Mouse (Mus musculus): ENCODE measurements around the gene Igsf21. TPM values are rescaled to one million over a fixed set of nuclear protein-coding genes. Genes with fewer than 3 reads are reported as not detected.
A peak's percentile ranks its signal among the peaks of the same experiment; 100 is the strongest.

The Igsf21 gene
- polyA plus RNA-seq, 1 experiment from 2014 or later, result 55.7 TPM

DNA sequence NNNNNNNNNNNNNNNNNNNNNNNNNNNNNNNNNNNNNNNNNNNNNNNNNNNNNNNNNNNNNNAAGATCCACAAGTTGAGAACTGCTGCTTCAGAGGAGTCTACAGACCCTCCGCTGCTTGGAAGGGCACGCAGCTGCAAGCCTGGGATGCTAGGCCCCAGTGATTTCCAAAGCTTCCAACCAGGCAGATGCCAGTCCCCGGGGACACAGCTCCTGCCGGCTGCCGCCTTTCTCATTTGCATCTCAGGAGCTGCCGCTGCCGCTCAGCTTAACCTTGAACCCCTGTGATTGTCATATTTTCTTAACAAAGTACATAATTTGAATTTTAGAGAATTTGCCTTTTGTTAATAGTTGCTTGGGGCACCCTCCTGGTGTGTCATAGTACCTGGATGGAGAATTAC, 259.7 kb downstream of the Igsf21 start:
- 0 out of 2 replicates have a peak overlapping the region, but pooled peaks have one; percentile 17 for H3K9ac ChIP-seq
- 24% methylated on average over 7 of the region's 7 CpGs for WGBS
- H3K4me1 ChIP-seq (replicated peaks), result peaks cover 19% of the 10 kb centered on the region
- no peak overlapping the region for H3K4me3 ChIP-seq
- no peaks in the 10 kb centered on the region for H3K9me3 ChIP-seq
- H3K27ac ChIP-seq (replicated peaks), result no peak overlapping the region
- H3K27me3 ChIP-seq, result no peaks in the 10 kb centered on the region
- no peak for ATAC-seq (ENCODE audit: low read depth)
- H3K4me2 ChIP-seq, result no peak overlapping the region
- H3K36me3 ChIP-seq, result no peaks in the 10 kb centered on the region

DNA sequence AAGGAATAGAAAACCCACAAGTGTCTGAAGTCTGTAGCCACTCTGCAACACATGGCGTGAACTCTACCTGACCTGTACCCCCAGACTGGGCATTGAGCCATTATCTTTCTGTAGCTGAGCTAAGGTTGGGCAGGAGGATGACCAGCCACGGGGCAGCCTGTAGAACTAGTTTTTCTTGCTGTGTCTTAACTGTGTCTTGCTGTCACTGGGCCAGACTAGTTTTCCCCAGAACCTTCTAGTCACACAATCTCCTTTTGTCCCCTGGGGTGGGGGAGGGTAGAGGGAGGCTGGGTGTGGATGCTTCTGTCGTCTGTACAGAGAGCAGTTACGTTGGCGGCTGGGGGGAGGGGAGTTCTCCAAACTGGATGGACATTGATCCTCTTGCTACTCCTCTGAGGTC, 267.9 kb downstream of the Igsf21 start:
- H3K9ac ChIP-seq, result no peak overlapping the region
- H3K4me1 ChIP-seq (replicated peaks), result peaks cover 41% of the 10 kb centered on the region
- no peaks in the 10 kb centered on the region for H3K36me3 ChIP-seq
- no peak overlapping the region for H3K4me2 ChIP-seq
- 34% methylated on average over 5 of the region's 5 CpGs for WGBS
- no peaks in the 10 kb centered on the region for H3K9me3 ChIP-seq
- no peak for ATAC-seq (ENCODE audit: low read depth)
- no peaks in the 10 kb centered on the region for H3K27me3 ChIP-seq
- H3K27ac ChIP-seq (replicated peaks), result no peak overlapping the region
- no peak overlapping the region for H3K4me3 ChIP-seq

DNA sequence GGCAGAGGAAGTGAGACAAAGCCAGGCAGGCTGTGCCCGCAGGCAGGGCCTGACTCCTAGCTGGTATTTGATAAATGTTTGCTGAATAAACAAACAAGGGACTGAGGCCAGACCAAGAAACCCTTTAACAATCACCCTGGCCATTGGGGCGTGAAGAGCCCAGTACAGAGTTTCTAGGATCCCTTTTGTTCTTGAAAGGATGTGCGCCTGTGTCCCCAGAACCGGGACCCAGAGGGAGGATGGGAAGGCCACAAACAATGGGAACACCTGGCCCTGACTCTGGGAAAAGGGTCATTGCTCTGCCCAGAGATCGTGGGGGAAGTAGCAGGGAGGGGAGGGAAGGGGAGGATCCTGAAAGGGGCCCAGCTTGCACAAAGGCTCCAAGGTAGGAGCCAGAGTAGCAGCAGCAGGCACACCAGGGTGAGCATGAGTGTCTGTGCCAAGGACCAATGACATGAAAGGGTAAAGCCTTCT, 269.2 kb downstream of the Igsf21 start:
- no peak overlapping the region for H3K4me2 ChIP-seq
- WGBS, result 10% methylated on average over 5 of the region's 5 CpGs
- no peak for ATAC-seq (ENCODE audit: low read depth)

More for the DNA sequence above, 269.2 kb downstream of the Igsf21 start:
- no peak overlapping the region for H3K9ac ChIP-seq
- peaks cover 36% of the 10 kb centered on the region for H3K4me1 ChIP-seq (replicated peaks)
- no peak overlapping the region for H3K4me3 ChIP-seq
- H3K9me3 ChIP-seq, result no peaks in the 10 kb centered on the region
- peak overlapping the region; percentile 46; the same call in 1 of the 2 replicates for H3K27ac ChIP-seq (replicated peaks)
- H3K36me3 ChIP-seq, result no peaks in the 10 kb centered on the region
- no peaks in the 10 kb centered on the region for H3K27me3 ChIP-seq
